Mouse (Mus musculus) lung, adult 18-20 months (tissue): ENCODE measurements at regions not wholly inside any gene's neighbourhood (a gene's known extent, or its start where the extent isn't known, plus 50 kb on each side); places are given as distances from the start of the nearest gene placed in this dataset.

ENCODE experiments used
- DNase-seq, 2 experiments: peaks; one replicate each; pipeline ENCODE4 v3.0.0; 2022; ENCODE audit warnings: mixed read lengths in 2 of 2

GRCm38 (mm10) chr6:100040459-100040984, 246.8 kb downstream of the Rybp start:
- no peak for DNase-seq

- DNase-seq: no peak
Observed at GRCm38 (mm10) chr6:100032701-100033100, 254.6 kb downstream of the Rybp start.

GRCm38 (mm10) chr6:100030522-100030921, 256.8 kb downstream of the Rybp start:
- no peak for DNase-seq

GRCm38 (mm10) chr6:100030010-100030409, 257.3 kb downstream of the Rybp start:
- no peak for DNase-seq

- DNase-seq: no peak
Observed at GRCm38 (mm10) chr6:100027524-100027923, 259.8 kb downstream of the Rybp start.

GRCm38 (mm10) chr6:100025531-100025951, 261.7 kb downstream of the Rybp start:
- no peak for DNase-seq

- DNase-seq: no peak
Observed at GRCm38 (mm10) chr6:100023434-100024095, 263.7 kb downstream of the Rybp start.

GRCm38 (mm10) chr6:100019016-100019415, 268.3 kb downstream of the Rybp start:
- DNase-seq: no peak

GRCm38 (mm10) chr6:100013949-100014348, 273.3 kb downstream of the Rybp start:
- DNase-seq: peak; percentile 18 to 33

- DNase-seq: peak; percentile 39 to 49
Observed at GRCm38 (mm10) chr6:100011520-100012062, 275.7 kb downstream of the Rybp start.

- no peak for DNase-seq
Observed at GRCm38 (mm10) chr6:100010954-100011481, 276.3 kb downstream of the Rybp start.

- DNase-seq: no peak
Observed at GRCm38 (mm10) chr6:99999711-100000365, 273.6 kb upstream of the Prok2 start.

- peak; percentile 11 to 34 for DNase-seq
Observed at GRCm38 (mm10) chr6:99995970-99996956, 270.1 kb upstream of the Prok2 start.

- no peak for DNase-seq
Observed at GRCm38 (mm10) chr6:99994026-99994425, 267.8 kb upstream of the Prok2 start.

- peak; percentile 81 to 89 for DNase-seq
Observed at GRCm38 (mm10) chr6:99991079-99991478, 264.9 kb upstream of the Prok2 start.

- no peak for DNase-seq
Observed at GRCm38 (mm10) chr6:99990604-99991003, 264.4 kb upstream of the Prok2 start.

- DNase-seq: peak; percentile 61 to 73
Observed at GRCm38 (mm10) chr6:99986449-99986848, 260.3 kb upstream of the Prok2 start.

- no peak for DNase-seq
Observed at GRCm38 (mm10) chr6:99985322-99985721, 259.1 kb upstream of the Prok2 start.

GRCm38 (mm10) chr6:99984856-99985224, 258.6 kb upstream of the Prok2 start:
- DNase-seq: no peak

GRCm38 (mm10) chr6:99984057-99984855, 258.1 kb upstream of the Prok2 start:
- DNase-seq: peak; percentile 29 to 41

- DNase-seq: no peak
Observed at GRCm38 (mm10) chr6:99979614-99980013, 253.4 kb upstream of the Prok2 start.
